Mouse (Mus musculus) kidney, adult 2 months (tissue): Measurements from ENCODE around the gene Bcl2l10.

ENCODE experiments used
- CTCF ChIP-seq: fragments of 200-500 bp; conservative IDR thresholded peaks from 2 replicates; pipeline ENCODE4 v1.5.1; 2011; ENCODE audit warnings: low read depth, mild to moderate bottlenecking, control low read depth, low read length, moderate library complexity, mixed read lengths; ENCODE audit not compliant: insufficient read depth, insufficient read length
- POLR2A ChIP-seq: fragments of 200-500 bp; IDR thresholded peaks from one replicate; pipeline ENCODE4 v1.6.1; 2011; ENCODE audit warnings: low read depth, low read length, control low read depth

GRCm38 (mm10) chr9:75393251-75393650, 45.7 kb downstream of the Bcl2l10 start:
- no peak for TF ChIP-seq CTCF
- TF ChIP-seq POLR2A: no peak
